Mouse (Mus musculus) midbrain, embryonic 14.5 days (tissue): ENCODE results near the gene Abca5. TPM values are rescaled to one million over a fixed set of nuclear protein-coding genes. Genes with fewer than 3 reads are reported as not detected.

Experiments used
- ATAC-seq: fragments of 200-750 bp; cut with Nextera tagmentation; 2 replicates; pipeline ENCODE4 v1.8.0; 2017; ENCODE audit warnings: moderate number of reproducible peaks, moderate library complexity; ENCODE audit not compliant: low FRiP score, low TSS enrichment
- DNase-seq: peaks from one replicate; pipeline ENCODE4 v3.0.0-alpha.2; 2015
- H3K27ac ChIP-seq: fragments of 300-500 bp; sonication (generic); replicated peaks from 2 replicates; pipeline ENCODE4 v1.5.1; 2014; ENCODE audit warnings: mild to moderate bottlenecking, low read depth, low read length, moderate library complexity
- H3K27me3 ChIP-seq: fragments of 300-500 bp; sonication (generic); 2 replicates; pipeline ENCODE4 v1.6.1; 2014; ENCODE audit warnings: low read length, control low read depth, mixed read lengths; ENCODE audit not compliant: control insufficient read depth, insufficient read depth
- H3K36me3 ChIP-seq: fragments of 300-500 bp; sonication (generic); 2 replicates; pipeline ENCODE4 v1.6.1; 2014; ENCODE audit warnings: low read length, control low read depth; ENCODE audit not compliant: control insufficient read depth, insufficient read depth
- H3K4me1 ChIP-seq: fragments of 300-500 bp; sonication (generic); 2 replicates; pipeline ENCODE4 v1.6.1; 2014; ENCODE audit warnings: mild to moderate bottlenecking, antibody characterized with exemption, low read length, control low read depth; ENCODE audit not compliant: control insufficient read depth, insufficient read depth
- H3K4me2 ChIP-seq: fragments of 300-500 bp; sonication (generic); 2 replicates; pipeline ENCODE4 v1.6.1; 2014; ENCODE audit warnings: mild to moderate bottlenecking, low read length, moderate library complexity
- H3K4me3 ChIP-seq: fragments of 300-500 bp; sonication (generic); replicated peaks from 2 replicates; pipeline ENCODE4 v1.5.1; 2014; ENCODE audit warnings: low read depth, low read length
- H3K9ac ChIP-seq: fragments of 300-500 bp; sonication (generic); replicated peaks from 2 replicates; pipeline ENCODE4 v1.6.1; 2014; ENCODE audit warnings: mild to moderate bottlenecking, low read length, moderate library complexity
- H3K9me3 ChIP-seq: fragments of 300-500 bp; sonication (generic); 2 replicates; pipeline ENCODE4 v1.6.1; 2016; ENCODE audit warnings: low read length, control low read depth, mixed read lengths; ENCODE audit not compliant: control insufficient read depth
- whole genome bisulfite sequencing: fragments of 180-500 bp; shearing (Covaris S2); extraction: QIAGEN DNeasy Blood & Tissue Kit; methylation state at CpG from one replicate; pipeline ENCODE4 v1.1.7; 2014; 5-methylcytosine and 5-hydroxymethylcytosine counted together
- polyA plus RNA-seq: library from polyadenylated mRNA; unstranded; fragments of >200 nt; fragmentation: Nextera tagmentation; extraction: Ambion mirVana; gene quantifications from 2 replicates; pipeline ENCODE4 v1.2.1, GENCODE M21; 2014

Abca5 gene
- polyA plus RNA-seq, 1 experiment from 2014 or later: 14.5 TPM

DNA sequence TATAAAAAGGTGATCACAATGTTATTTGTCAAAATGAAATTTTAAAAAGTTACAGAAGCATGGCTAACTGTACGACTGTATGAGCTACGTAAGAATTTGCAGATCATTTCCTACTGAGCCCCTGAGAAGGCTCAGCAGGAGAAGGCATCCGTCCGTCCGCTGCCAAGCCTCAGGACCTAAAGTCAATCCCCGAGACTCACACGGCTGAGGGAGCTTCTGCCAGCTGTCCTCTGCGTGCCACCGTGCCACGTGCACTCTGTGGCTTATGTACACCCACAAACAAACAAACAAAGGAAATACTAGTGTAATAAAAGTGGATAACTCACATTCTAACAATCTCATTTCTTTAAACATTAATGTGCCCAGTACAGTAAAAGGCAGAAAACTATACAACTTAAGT lies 52.7 kb downstream of the Abca5 start:
- ATAC-seq (no peak), DNase-seq (no peak)
- Histone ChIP-seq H3K9ac (no peak overlapping the region), H3K4me3 (no peak overlapping the region), H3K27me3 (no peaks in the 10 kb centered on the region), H3K27ac (no peak overlapping the region), H3K9me3 (no peaks in the 10 kb centered on the region), H3K4me1 (no peaks in the 10 kb centered on the region), H3K36me3 (peaks cover 7% of the 10 kb centered on the region), H3K4me2 (no peak overlapping the region)
- WGBS: 71% methylated on average over 10 of the region's 10 CpGs

DNA sequence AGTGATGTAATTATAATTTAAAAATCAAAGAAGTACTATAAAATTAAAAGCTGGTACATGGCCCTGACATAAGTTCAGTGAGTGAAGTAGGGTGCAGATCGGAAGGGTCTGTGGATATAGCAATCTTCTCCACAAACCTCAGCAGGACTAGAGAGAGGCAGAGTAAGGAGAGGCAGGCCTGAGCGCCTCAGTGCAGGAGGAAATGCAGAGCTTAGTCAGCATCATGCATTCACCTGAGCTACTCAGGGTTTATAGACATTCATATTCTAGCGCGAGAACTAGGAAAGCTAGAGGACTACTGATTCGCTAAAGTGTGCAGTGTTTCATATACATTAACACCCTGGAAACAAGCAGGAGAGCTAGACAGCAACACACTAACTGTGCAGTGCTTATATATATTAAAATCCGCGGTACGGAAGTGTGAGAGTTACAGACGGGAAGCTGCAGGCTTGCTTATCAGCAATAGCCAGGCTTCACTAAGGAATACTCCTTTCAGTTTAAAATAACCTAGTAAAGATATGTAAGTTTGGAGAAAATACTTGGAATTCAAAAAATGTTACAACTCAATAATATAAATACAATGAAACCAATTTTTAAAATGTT lies 53.2 kb downstream of the Abca5 start:
- Histone ChIP-seq H3K4me1 (no peaks in the 10 kb centered on the region), H3K9me3 (no peaks in the 10 kb centered on the region), H3K27me3 (no peaks in the 10 kb centered on the region), H3K27ac (no peak overlapping the region), H3K9ac (no peak overlapping the region), H3K36me3 (peaks cover 7% of the 10 kb centered on the region), H3K4me3 (no peak overlapping the region), H3K4me2 (no peak overlapping the region)
- 89% methylated on average over 9 of the region's 9 CpGs for WGBS
- DNase-seq (no peak), ATAC-seq (no peak)

DNA sequence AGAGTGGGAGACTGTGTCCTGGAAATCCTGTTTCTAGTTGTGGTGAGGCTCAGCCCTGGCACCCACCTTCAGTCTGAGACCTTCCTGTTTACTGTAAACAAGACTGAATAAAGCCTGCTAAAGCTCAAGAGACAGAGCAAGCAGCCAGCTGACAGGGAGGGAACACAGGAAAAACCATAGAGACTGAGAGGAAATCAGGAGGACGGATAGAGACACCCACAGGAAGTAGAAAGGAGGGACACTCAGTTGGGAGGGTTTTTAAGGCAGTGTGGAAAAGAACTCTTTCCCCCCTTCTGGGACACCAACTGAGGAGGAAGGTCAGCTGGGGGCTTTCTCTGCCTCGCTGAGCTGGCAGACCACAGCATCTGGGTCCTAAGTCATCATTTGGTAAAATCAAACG lies 62.7 kb downstream of the Abca5 start:
- no peak overlapping the region for H3K9ac ChIP-seq
- H3K4me1 ChIP-seq: no peaks in the 10 kb centered on the region
- no peak for ATAC-seq
- no peak for DNase-seq
- no peaks in the 10 kb centered on the region for H3K27me3 ChIP-seq
- no peak overlapping the region for H3K4me2 ChIP-seq
- H3K4me3 ChIP-seq: no peak overlapping the region
- 52% methylated on average over 3 of the region's 3 CpGs for WGBS
- no peak overlapping the region for H3K27ac ChIP-seq
- no peaks in the 10 kb centered on the region for H3K9me3 ChIP-seq
- no peaks in the 10 kb centered on the region for H3K36me3 ChIP-seq

DNA sequence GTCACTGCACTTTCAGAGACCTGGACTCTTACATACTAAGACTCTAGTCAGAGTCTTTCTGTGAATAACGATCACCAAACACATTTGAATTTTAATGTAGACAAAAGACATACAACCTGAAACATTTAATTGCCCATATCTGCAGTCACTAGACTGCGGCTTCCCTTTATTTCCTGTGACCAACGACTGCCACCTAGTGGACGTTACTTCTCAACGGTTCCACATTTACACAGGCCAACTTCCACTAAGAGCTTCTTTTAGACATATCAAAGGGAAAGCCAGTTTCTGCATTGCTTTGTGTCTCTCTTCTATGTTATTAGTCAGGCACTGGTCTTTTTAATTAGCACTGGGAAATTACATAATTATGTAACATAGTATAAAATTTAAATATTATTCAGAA lies 65.8 kb downstream of the Abca5 start:
- Histone ChIP-seq H3K27me3 (no peaks in the 10 kb centered on the region), H3K4me2 (no peak overlapping the region), H3K4me3 (no peak overlapping the region), H3K9ac (no peak overlapping the region), H3K27ac (no peak overlapping the region), H3K9me3 (no peaks in the 10 kb centered on the region), H3K36me3 (no peaks in the 10 kb centered on the region), H3K4me1 (no peaks in the 10 kb centered on the region)
- peak; percentile 91 for DNase-seq
- WGBS: 8% methylated on average over 5 of the region's 5 CpGs
- ATAC-seq: no peak

DNA sequence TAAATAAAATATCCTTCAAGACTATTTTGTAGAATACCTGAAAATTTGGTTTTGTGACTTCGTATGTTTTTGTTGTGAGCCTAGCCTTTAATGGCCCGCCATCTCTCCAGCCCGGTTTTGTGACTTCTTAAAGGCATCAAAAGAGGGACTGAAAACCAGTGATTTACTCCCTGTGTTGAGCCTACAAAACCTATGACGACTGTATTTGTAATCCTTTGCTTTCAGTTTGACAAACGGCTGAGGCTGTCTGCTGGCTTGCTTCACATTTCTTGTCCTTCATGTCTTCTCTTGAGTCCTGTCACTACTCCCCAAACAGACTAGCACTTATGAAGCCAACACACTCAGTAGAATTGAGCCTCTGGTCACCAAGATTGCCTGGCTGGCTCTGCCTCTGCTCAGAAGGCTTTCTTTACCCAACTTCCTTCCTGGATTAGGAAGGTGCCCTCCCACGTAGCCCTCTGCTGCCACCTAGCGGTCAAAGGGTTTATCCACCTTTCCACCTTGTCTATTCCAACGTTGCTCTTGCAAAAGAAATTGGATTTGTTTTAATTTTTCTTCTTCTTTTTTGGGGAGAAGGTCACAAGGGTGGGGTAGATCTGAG lies 69.2 kb downstream of the Abca5 start:
- Histone ChIP-seq H3K4me2 (no peak overlapping the region), H3K4me1 (no peaks in the 10 kb centered on the region), H3K9ac (no peak overlapping the region), H3K4me3 (no peak overlapping the region), H3K27ac (no peak overlapping the region), H3K9me3 (no peaks in the 10 kb centered on the region), H3K36me3 (no peaks in the 10 kb centered on the region), H3K27me3 (no peaks in the 10 kb centered on the region)
- ATAC-seq (peak; percentile 37; the same call in 1 of the 2 replicates), DNase-seq (peak; percentile 96)
- 38% methylated on average over 8 of the region's 8 CpGs for WGBS

DNA sequence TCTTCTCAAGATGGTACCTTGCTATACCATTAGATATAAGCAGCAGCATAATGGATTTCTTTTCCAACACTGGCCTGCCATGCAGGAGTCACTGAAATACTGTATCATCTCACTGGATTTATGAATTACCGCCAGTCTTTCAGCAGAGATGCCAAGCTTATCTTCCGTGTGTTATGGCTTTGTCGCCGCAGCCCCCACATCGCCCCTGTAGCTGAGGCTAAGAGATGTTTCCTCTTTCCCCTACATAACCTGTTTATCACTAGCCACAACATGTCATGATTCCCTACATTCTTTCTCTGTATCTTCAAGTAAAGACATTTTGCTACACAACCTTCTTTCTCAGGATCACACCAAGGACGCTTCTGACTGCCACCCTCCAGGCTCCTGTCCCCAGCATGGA lies 70.3 kb downstream of the Abca5 start:
- Histone ChIP-seq H3K4me3 (no peak overlapping the region), H3K4me1 (no peaks in the 10 kb centered on the region), H3K27ac (no peak overlapping the region), H3K27me3 (no peaks in the 10 kb centered on the region), H3K36me3 (no peaks in the 10 kb centered on the region), H3K4me2 (no peak overlapping the region), H3K9ac (no peak overlapping the region), H3K9me3 (no peaks in the 10 kb centered on the region)
- DNase-seq (no peak), ATAC-seq (no peak)
- WGBS: 92% methylated on average over 6 of the region's 6 CpGs

DNA sequence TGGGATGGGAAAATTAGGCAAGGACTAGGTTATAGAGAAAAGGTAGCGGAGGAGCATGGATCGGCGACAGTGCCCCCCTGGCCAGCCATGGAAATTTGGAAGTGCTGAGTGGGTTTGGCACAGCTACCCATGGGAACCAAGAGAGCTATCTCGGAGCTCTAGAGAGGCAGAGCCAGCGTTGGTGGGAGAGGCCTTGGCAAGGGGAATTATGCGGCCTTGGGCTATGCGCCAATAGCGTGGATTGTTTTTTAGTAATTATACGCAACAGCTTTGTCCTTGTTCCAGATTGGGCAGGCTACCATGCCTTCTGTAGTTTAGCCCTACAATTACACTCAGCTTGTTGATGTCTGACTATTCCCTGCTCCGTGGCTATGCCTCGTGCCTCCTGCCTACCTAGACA lies 70.8 kb downstream of the Abca5 start:
- DNase-seq (peak; percentile 20), ATAC-seq (no peak)
- Histone ChIP-seq H3K4me1 (no peaks in the 10 kb centered on the region), H3K9me3 (no peaks in the 10 kb centered on the region), H3K27me3 (no peaks in the 10 kb centered on the region), H3K4me3 (no peak overlapping the region), H3K9ac (no peak overlapping the region), H3K4me2 (no peak overlapping the region), H3K36me3 (no peaks in the 10 kb centered on the region), H3K27ac (no peak overlapping the region)
- WGBS: 84% methylated on average over 11 of the region's 11 CpGs

DNA sequence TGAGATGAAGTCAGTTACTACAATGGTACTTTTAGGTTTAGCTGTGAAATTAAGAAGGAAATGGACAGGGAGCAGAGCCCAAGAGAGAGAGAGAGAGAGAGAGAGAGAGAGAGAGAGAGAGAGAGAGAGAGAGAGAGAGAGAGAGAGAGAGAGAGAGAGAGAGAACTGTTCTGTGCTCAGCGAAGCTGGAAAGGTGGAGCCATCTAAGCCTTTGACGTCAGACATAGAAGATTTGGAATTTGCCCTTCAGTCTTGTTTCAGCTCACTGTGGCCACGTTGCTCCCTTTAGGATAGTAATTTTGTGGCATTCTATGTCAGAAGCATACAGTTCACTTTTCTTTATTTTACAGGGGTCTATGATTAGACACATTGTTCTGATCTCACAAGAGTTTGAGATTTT lies 75.6 kb downstream of the Abca5 start:
- H3K27ac ChIP-seq: no peak overlapping the region
- H3K27me3 ChIP-seq: no peaks in the 10 kb centered on the region
- no peaks in the 10 kb centered on the region for H3K9me3 ChIP-seq
- no peak for DNase-seq
- H3K36me3 ChIP-seq: no peaks in the 10 kb centered on the region
- H3K4me1 ChIP-seq: no peaks in the 10 kb centered on the region
- H3K4me2 ChIP-seq: no peak overlapping the region
- no peak for ATAC-seq
- no peak overlapping the region for H3K4me3 ChIP-seq
- no peak overlapping the region for H3K9ac ChIP-seq
- WGBS: 89% methylated on average over 3 of the region's 3 CpGs

DNA sequence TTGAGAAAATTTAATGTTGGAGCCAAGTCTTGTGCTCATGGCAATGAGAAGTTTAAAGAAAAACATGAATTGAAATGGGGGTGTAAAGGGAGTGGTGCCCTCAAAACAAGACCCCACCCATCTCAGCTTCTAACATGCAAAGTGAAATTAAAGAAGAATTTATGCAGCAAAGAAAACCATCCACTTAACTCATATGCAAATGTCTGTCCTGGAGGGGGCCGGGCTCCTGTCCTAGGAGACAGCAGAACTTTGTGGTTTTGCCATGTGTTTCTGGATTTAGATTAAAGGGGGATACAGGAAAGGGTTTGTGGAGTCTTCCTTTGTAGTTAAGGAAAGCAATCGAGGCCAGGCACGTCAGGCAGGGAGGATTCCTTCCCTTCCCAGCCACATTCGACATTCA lies 79.6 kb downstream of the Abca5 start:
- DNase-seq (no peak), ATAC-seq (no peak)
- H3K36me3 ChIP-seq: no peaks in the 10 kb centered on the region
- no peak overlapping the region for H3K9ac ChIP-seq
- no peak overlapping the region for H3K4me2 ChIP-seq
- no peak overlapping the region for H3K27ac ChIP-seq
- no peaks in the 10 kb centered on the region for H3K27me3 ChIP-seq
- WGBS: 73% methylated on average over 4 of the region's 4 CpGs
- H3K9me3 ChIP-seq: no peaks in the 10 kb centered on the region
- H3K4me1 ChIP-seq: no peaks in the 10 kb centered on the region
- no peak overlapping the region for H3K4me3 ChIP-seq
